Mouse (Mus musculus): ENCODE results near the gene Mmrn1. TPM values are rescaled to one million over a fixed set of nuclear protein-coding genes. Genes with fewer than 3 reads are reported as not detected.

Mmrn1 gene
- polyA plus RNA-seq, 1 experiment from 2014 or later = 3.0 TPM

Other genes with a start within 250 kb of the Mmrn1 start
- gene Snca, start 95.1 kb upstream of the Mmrn1 start, polyA plus RNA-seq (2015; fragmentation: Nextera tagmentation; extraction: Ambion mirVana) = 68.4 and 87.2 TPM in 2 replicates

Data from midbrain, embryonic 13.5 days (tissue).